Mouse (Mus musculus) liver, embryonic 14.5 days (tissue): ENCODE measurements around the gene Btbd19. TPM values are rescaled to one million over a fixed set of nuclear protein-coding genes. Genes with fewer than 3 reads are reported as not detected.
A peak's percentile ranks its signal among the peaks of the same experiment; 100 is the strongest.

ENCODE experiments used
- ATAC-seq: fragments of 200-750 bp; cut with Nextera tagmentation; 2 replicates; pipeline ENCODE4 v1.8.0; 2017; ENCODE audit warnings: moderate number of reproducible peaks, mild to moderate bottlenecking, moderate library complexity; ENCODE audit not compliant: insufficient read depth
- DNase-seq, 3 experiments: peaks; one replicate each; pipeline ENCODE4 v3.0.0-alpha.2; 2012 to 2013; ENCODE audit warnings: low read depth in 3 of 3, low spot score in 3 of 3
- H3K27ac ChIP-seq: fragments of 300-500 bp; sonication (generic); 2 replicates; pipeline ENCODE4 v1.5.1; 2014; ENCODE audit warnings: moderate library complexity, mild to moderate bottlenecking, control low read depth, inconsistent platforms
- H3K27me3 ChIP-seq: fragments of 300-500 bp; sonication (generic); 2 replicates; pipeline ENCODE4 v1.6.1; 2014; ENCODE audit warnings: mild to moderate bottlenecking, low read length, moderate library complexity; ENCODE audit not compliant: control insufficient read depth, insufficient read depth
- H3K36me3 ChIP-seq: fragments of 300-500 bp; sonication (generic); replicated peaks from 2 replicates; pipeline ENCODE4 v1.6.1; 2014; ENCODE audit warnings: low read depth; ENCODE audit not compliant: control insufficient read depth, insufficient read depth
- H3K4me1 ChIP-seq, 2 experiments: fragments of 200-500 bp in 1 of 2; fragments of 300-500 bp in 1 of 2; sonication (generic) in 1 of 2; replicated peaks; 2 replicates each; pipeline ENCODE4 v1.6.1; 2012 to 2014; ENCODE audit warnings: antibody characterized with exemption in 1 of 2, inconsistent platforms in 1 of 2, low read length in 1 of 2; ENCODE audit not compliant: control insufficient read depth in 2 of 2, insufficient read depth in 2 of 2
- H3K4me2 ChIP-seq: fragments of 300-500 bp; sonication (generic); 2 replicates; pipeline ENCODE4 v1.6.1; 2014; ENCODE audit warnings: low read depth, mild to moderate bottlenecking, control low read depth, moderate library complexity
- H3K4me3 ChIP-seq, 2 experiments: fragments of 200-500 bp in 1 of 2; fragments of 300-500 bp in 1 of 2; sonication (generic) in 1 of 2; 2 replicates each; pipeline ENCODE4 v1.5.1; 2012 to 2014; ENCODE audit warnings: low read depth in 2 of 2, low read length in 2 of 2, mild to moderate bottlenecking in 2 of 2, control low read depth in 1 of 2, inconsistent platforms in 1 of 2, moderate library complexity in 1 of 2; ENCODE audit not compliant: insufficient read depth in 1 of 2
- H3K9ac ChIP-seq: fragments of 300-500 bp; sonication (generic); replicated peaks from 2 replicates; pipeline ENCODE4 v1.6.1; 2014; ENCODE audit warnings: mild to moderate bottlenecking, control low read depth, moderate library complexity
- H3K9me3 ChIP-seq: fragments of 300-500 bp; sonication (generic); 2 replicates; pipeline ENCODE4 v1.6.1; 2016; ENCODE audit warnings: low read length, mixed read lengths; ENCODE audit not compliant: control insufficient read depth
- CTCF ChIP-seq: IDR thresholded peaks from 2 replicates; pipeline ENCODE4 v1.5.1; 2016; ENCODE audit warnings: antibody characterized with exemption, low read depth, control low read depth
- EP300 ChIP-seq: IDR thresholded peaks from 2 replicates; pipeline ENCODE4 v1.6.1; 2016; ENCODE audit warnings: antibody characterized with exemption, low read depth
- WGBS: fragments of 180-500 bp; shearing (Covaris S2); extraction: QIAGEN DNeasy Blood & Tissue Kit; methylation state at CpG from one replicate; pipeline ENCODE4 v1.1.7; 2014; ENCODE audit not compliant: insufficient replicate concordance; 5-methylcytosine and 5-hydroxymethylcytosine counted together
- polyA plus RNA-seq, 2 experiments: library from polyadenylated mRNA; depleted of rRNA in 1 of 2; stranded (reverse) in 1 of 2; unstranded in 1 of 2; fragments of >200 nt; fragmentation: Nextera tagmentation in 1 of 2; extraction: Ambion mirVana in 1 of 2; gene quantifications; 2 replicates each; pipeline versions ENCODE4 v1.2.1 to v1.2.3; 2012 to 2014

Gene Btbd19
- polyA plus RNA-seq, 2 experiments = 2.3 to 2.9 TPM

- no peak overlapping the region for H3K4me3 ChIP-seq
- H3K9me3 ChIP-seq = no peaks in the 10 kb centered on the region
- H3K36me3 ChIP-seq = no peaks in the 10 kb centered on the region
- peaks cover 24% of the 10 kb centered on the region for H3K27me3 ChIP-seq
- H3K4me2 ChIP-seq = no peak overlapping the region
- no peak for DNase-seq
- no peaks in the 10 kb centered on the region; a peak in 1 of 4 replicates for H3K4me1 ChIP-seq
- WGBS = 58% methylated on average over 8 of the region's 8 CpGs
- ATAC-seq = no peak
- H3K27ac ChIP-seq = no peak overlapping the region
- no peak for TF ChIP-seq EP300
- TF ChIP-seq CTCF = no peak
- no peak overlapping the region for H3K9ac ChIP-seq
These were observed 27.4 kb downstream of the Btbd19 start for GRCm38 (mm10) chr4:117097969-117098763.

GRCm38 (mm10) chr4:117096666-117097065 is 28.9 kb downstream of the Btbd19 start:
- 34% methylated on average over 5 of the region's 5 CpGs for WGBS

DNA sequence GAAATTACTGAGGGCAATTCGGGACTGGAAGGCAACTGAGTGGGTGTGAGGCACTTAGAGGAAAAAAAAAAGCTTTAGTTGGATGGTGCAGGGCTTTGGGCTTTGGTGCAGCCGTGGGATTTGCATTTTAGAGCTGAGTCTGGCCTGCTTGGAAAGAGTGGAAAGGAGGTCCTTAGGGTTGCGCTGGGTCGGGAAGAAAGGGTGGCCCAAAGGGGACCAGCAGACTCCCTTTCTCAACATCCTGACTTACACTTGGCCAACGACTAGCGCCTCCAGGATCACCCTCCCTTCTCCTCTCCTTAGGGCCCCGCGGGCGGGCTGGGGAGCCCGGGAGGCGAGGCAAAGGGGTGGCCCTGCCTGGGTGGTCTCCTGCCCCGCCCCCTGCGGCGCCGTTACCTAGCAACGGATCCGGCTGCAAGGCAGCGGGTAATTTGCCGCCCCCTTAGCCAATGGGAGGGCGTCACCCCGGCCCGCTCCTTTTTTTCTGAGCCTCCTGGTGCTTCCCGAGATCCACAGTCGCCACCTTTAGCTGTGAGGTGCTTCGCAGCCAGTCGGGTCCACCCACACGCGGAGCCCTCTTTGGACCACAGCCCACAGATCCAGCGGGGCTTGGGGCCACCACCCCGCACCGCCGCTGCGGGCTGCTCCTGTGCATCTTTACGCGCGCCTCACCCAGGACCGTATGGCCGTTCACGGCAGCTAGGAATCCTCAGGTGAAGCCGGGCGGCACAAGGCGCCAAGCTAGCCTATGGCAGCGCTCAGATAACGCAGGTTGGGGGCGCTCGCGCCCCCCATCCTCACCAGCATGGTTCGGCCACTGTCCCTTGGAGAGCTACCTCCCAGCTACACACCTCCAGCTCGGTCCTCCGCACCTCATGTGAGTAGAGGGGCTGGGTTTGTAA is 29.7 kb downstream of the Btbd19 start, which contains the start of gene Ptch2:
Gene Ptch2, plus strand, starts transcription at position 525 of the 902 bp plus-strand sequence.
- Histone ChIP-seq H3K27me3 (peaks cover 24% of the 10 kb centered on the region), H3K9ac (no peak within 1 kb of the TSS), H3K27ac (no peak within 1 kb of the TSS), H3K4me3 (peak within 1 kb of the TSS; percentile 28 to 45), H3K36me3 (no peaks in the 10 kb centered on the region), H3K4me2 (peak within 1 kb of the TSS; percentile 60), H3K4me1 (peaks cover under 1 to 2% of the 10 kb centered on the region in 2 experiments; a peak in 2 of 4 replicates), H3K9me3 (no peaks in the 10 kb centered on the region)
- WGBS = 2% methylated on average over 50 of the region's 50 CpGs
- ATAC-seq (0 out of 2 replicates have a peak, but pooled peaks have one; percentile 26), DNase-seq (no peak)
- TF ChIP-seq CTCF (no peak), EP300 (no peak)

More at GRCm38 (mm10) chr4:117096666-117097065, 28.9 kb downstream of the Btbd19 start:
- TF ChIP-seq EP300 = no peak
- no peaks in the 10 kb centered on the region for H3K36me3 ChIP-seq
- H3K9me3 ChIP-seq = no peaks in the 10 kb centered on the region
- H3K27ac ChIP-seq = no peak overlapping the region
- no peaks in the 10 kb centered on the region; a peak in 1 of 4 replicates for H3K4me1 ChIP-seq
- H3K9ac ChIP-seq = no peak overlapping the region
- no peak overlapping the region for H3K4me3 ChIP-seq
- peaks cover 24% of the 10 kb centered on the region for H3K27me3 ChIP-seq
- DNase-seq (no peak), ATAC-seq (no peak)
- no peak overlapping the region for H3K4me2 ChIP-seq

DNA sequence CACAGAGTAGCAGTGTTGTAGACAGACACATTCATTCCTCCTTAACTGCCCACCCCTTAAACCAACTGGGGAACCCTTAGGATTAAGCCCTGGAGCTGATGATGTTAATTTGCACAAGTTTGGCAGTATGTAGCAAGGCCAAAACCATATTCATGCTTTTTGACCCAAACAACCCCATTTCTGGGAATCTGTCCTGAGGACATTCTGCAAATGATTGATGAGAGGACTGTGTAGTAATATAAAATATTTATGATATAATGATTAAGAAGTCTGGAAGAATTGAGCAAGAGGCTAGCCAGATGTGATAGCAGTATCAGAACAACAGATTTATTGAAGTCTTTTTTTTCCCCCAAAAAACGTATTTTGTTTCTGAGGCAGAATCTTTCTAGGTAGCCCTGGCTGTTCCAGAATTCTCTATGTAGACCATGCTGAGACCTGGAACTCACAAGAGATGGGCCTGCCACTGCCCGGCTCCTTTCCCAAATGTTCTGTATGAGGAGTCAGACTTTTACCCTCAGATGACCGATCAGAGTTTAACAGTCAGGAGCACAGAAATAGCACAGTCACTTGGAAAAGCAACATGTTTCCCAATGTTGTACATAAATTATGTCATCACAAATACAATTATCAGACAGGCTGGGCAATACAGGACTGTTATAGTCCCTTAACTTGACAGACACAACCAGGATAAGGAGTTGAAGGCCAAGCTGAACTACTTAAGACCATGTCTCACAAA is 30.7 kb downstream of the Btbd19 start:
- Histone ChIP-seq H3K4me2 (no peak overlapping the region), H3K9ac (no peak overlapping the region), H3K27ac (no peak overlapping the region), H3K36me3 (no peaks in the 10 kb centered on the region), H3K4me3 (no peak overlapping the region), H3K9me3 (no peaks in the 10 kb centered on the region), H3K27me3 (peaks cover 24% of the 10 kb centered on the region), H3K4me1 (peaks cover 11% of the 10 kb centered on the region in 2 experiments)
- TF ChIP-seq EP300 = no peak
- TF ChIP-seq CTCF = no peak
- ATAC-seq (no peak), DNase-seq (no peak)
- 62% methylated on average over 3 of the region's 3 CpGs for WGBS
